Mouse (Mus musculus): ENCODE measurements at regions not wholly inside any gene's neighbourhood (a gene's known extent, or its start where the extent isn't known, plus 50 kb on each side); places are given as distances from the start of the nearest gene placed in this dataset.
"Not testable (repeated sequence)": the region's sequence is repeated elsewhere in the genome, so short reads cannot be mapped to it uniquely, and the experiment has no call there.

- Histone ChIP-seq H3K4me3 (ENCODE audit: control insufficient read depth, insufficient read depth, low read length) (no peak overlapping the region), H3K36me3 (ENCODE audit: control insufficient read depth, insufficient read depth, low read length) (no peaks in the 10 kb centered on the region), H3K27me3 (ENCODE audit: control insufficient read depth, insufficient read depth, low read length) (no peaks in the 10 kb centered on the region), H3K27ac (ENCODE audit: control insufficient read depth, insufficient read depth, low read length) (no peak overlapping the region), H3K4me1 (replicated peaks; ENCODE audit: control insufficient read depth, insufficient read depth, low read length) (no peaks in the 10 kb centered on the region)
- TF ChIP-seq POLR2A (IDR thresholded peaks at IDR 0.05; ENCODE audit: control insufficient read depth, extremely low read depth, insufficient read depth, low read length, poor library complexity) (no peak), CTCF (IDR thresholded peaks at IDR 0.05; ENCODE audit: borderline replicate concordance, control insufficient read depth, extremely low read depth, insufficient read depth, low read length, poor library complexity) (no peak)
- DNase-seq, result no peak
- 71% methylated on average over 1 of the region's 1 CpGs for WGBS
Measured at GRCm38 (mm10) chr7:73827549-73827948, 87.4 kb downstream of the Fam174b start.

GRCm38 (mm10) chr7:73830581-73830980 lies 90.5 kb downstream of the Fam174b start:
- H3K4me1 ChIP-seq (replicated peaks; ENCODE audit: control insufficient read depth, insufficient read depth, low read length), result no peaks in the 10 kb centered on the region
- H3K27ac ChIP-seq (ENCODE audit: control insufficient read depth, insufficient read depth, low read length), result no peak overlapping the region
- H3K36me3 ChIP-seq (ENCODE audit: control insufficient read depth, insufficient read depth, low read length), result no peaks in the 10 kb centered on the region
- no peak overlapping the region for H3K4me3 ChIP-seq (ENCODE audit: control insufficient read depth, insufficient read depth, low read length)
- 79% methylated on average over 6 of the region's 6 CpGs for whole genome bisulfite sequencing
- H3K27me3 ChIP-seq (ENCODE audit: control insufficient read depth, insufficient read depth, low read length), result no peaks in the 10 kb centered on the region
- TF ChIP-seq CTCF (IDR thresholded peaks at IDR 0.05; ENCODE audit: borderline replicate concordance, control insufficient read depth, extremely low read depth, insufficient read depth, low read length, poor library complexity) (no peak), POLR2A (IDR thresholded peaks at IDR 0.05; ENCODE audit: control insufficient read depth, extremely low read depth, insufficient read depth, low read length, poor library complexity) (no peak)
- no peak for DNase-seq

GRCm38 (mm10) chr7:73840381-73840780 lies 100.3 kb downstream of the Fam174b start:
- WGBS, result 85% methylated on average over 3 of the region's 3 CpGs
- DNase-seq, result no peak
- TF ChIP-seq CTCF (IDR thresholded peaks at IDR 0.05; ENCODE audit: borderline replicate concordance, control insufficient read depth, extremely low read depth, insufficient read depth, low read length, poor library complexity) (no peak), POLR2A (IDR thresholded peaks at IDR 0.05; ENCODE audit: control insufficient read depth, extremely low read depth, insufficient read depth, low read length, poor library complexity) (no peak)

GRCm38 (mm10) chr7:73852184-73852583 lies 112.1 kb downstream of the Fam174b start:
- Histone ChIP-seq H3K4me3 (ENCODE audit: control insufficient read depth, insufficient read depth, low read length) (no peak overlapping the region), H3K4me1 (replicated peaks; ENCODE audit: control insufficient read depth, insufficient read depth, low read length) (no peaks in the 10 kb centered on the region), H3K27me3 (ENCODE audit: control insufficient read depth, insufficient read depth, low read length) (no peaks in the 10 kb centered on the region), H3K36me3 (ENCODE audit: control insufficient read depth, insufficient read depth, low read length) (no peaks in the 10 kb centered on the region), H3K27ac (ENCODE audit: control insufficient read depth, insufficient read depth, low read length) (no peak overlapping the region)
- DNase-seq, result no peak
- TF ChIP-seq CTCF (IDR thresholded peaks at IDR 0.05; ENCODE audit: borderline replicate concordance, control insufficient read depth, extremely low read depth, insufficient read depth, low read length, poor library complexity) (no peak), POLR2A (IDR thresholded peaks at IDR 0.05; ENCODE audit: control insufficient read depth, extremely low read depth, insufficient read depth, low read length, poor library complexity) (no peak)
- WGBS, result 67% methylated on average over 9 of the region's 9 CpGs

More at GRCm38 (mm10) chr7:73840381-73840780, 100.3 kb downstream of the Fam174b start:
- no peaks in the 10 kb centered on the region for H3K36me3 ChIP-seq (ENCODE audit: control insufficient read depth, insufficient read depth, low read length)
- no peak overlapping the region for H3K27ac ChIP-seq (ENCODE audit: control insufficient read depth, insufficient read depth, low read length)
- no peak overlapping the region for H3K4me3 ChIP-seq (ENCODE audit: control insufficient read depth, insufficient read depth, low read length)
- H3K4me1 ChIP-seq (replicated peaks; ENCODE audit: control insufficient read depth, insufficient read depth, low read length), result no peaks in the 10 kb centered on the region
- no peaks in the 10 kb centered on the region for H3K27me3 ChIP-seq (ENCODE audit: control insufficient read depth, insufficient read depth, low read length)

- H3K36me3 ChIP-seq (ENCODE audit: control insufficient read depth, insufficient read depth, low read length); H3K27ac ChIP-seq (ENCODE audit: control insufficient read depth, insufficient read depth, low read length); H3K27me3 ChIP-seq (ENCODE audit: control insufficient read depth, insufficient read depth, low read length); H3K4me1 ChIP-seq (replicated peaks; ENCODE audit: control insufficient read depth, insufficient read depth, low read length); DNase-seq; H3K4me3 ChIP-seq (ENCODE audit: control insufficient read depth, insufficient read depth, low read length): not testable (repeated sequence)
- WGBS, result 81% methylated on average over 3 of the region's 3 CpGs
Measured at GRCm38 (mm10) chr7:73853296-73853950, 113.3 kb downstream of the Fam174b start.

- Histone ChIP-seq H3K27ac (ENCODE audit: control insufficient read depth, insufficient read depth, low read length) (no peak overlapping the region), H3K4me3 (ENCODE audit: control insufficient read depth, insufficient read depth, low read length) (no peak overlapping the region), H3K4me1 (replicated peaks; ENCODE audit: control insufficient read depth, insufficient read depth, low read length) (no peaks in the 10 kb centered on the region), H3K36me3 (ENCODE audit: control insufficient read depth, insufficient read depth, low read length) (no peaks in the 10 kb centered on the region), H3K27me3 (ENCODE audit: control insufficient read depth, insufficient read depth, low read length) (no peaks in the 10 kb centered on the region)
- DNase-seq, result peak; percentile 8
- WGBS, result 38% methylated on average over 4 of the region's 4 CpGs
- TF ChIP-seq CTCF (IDR thresholded peaks at IDR 0.05; ENCODE audit: borderline replicate concordance, control insufficient read depth, extremely low read depth, insufficient read depth, low read length, poor library complexity) (peak; percentile 55; the same call in 1 of the 2 replicates), POLR2A (IDR thresholded peaks at IDR 0.05; ENCODE audit: control insufficient read depth, extremely low read depth, insufficient read depth, low read length, poor library complexity) (no peak)
Measured at GRCm38 (mm10) chr7:73855489-73855888, 115.4 kb downstream of the Fam174b start.

GRCm38 (mm10) chr7:73856908-73857307 lies 116.8 kb downstream of the Fam174b start:
- no peak overlapping the region for H3K4me3 ChIP-seq (ENCODE audit: control insufficient read depth, insufficient read depth, low read length)
- DNase-seq, result no peak
- H3K4me1 ChIP-seq (replicated peaks; ENCODE audit: control insufficient read depth, insufficient read depth, low read length), result no peaks in the 10 kb centered on the region
- 83% methylated on average over 6 of the region's 6 CpGs for WGBS
- no peaks in the 10 kb centered on the region for H3K27me3 ChIP-seq (ENCODE audit: control insufficient read depth, insufficient read depth, low read length)
- no peak overlapping the region for H3K27ac ChIP-seq (ENCODE audit: control insufficient read depth, insufficient read depth, low read length)
- TF ChIP-seq POLR2A (IDR thresholded peaks at IDR 0.05; ENCODE audit: control insufficient read depth, extremely low read depth, insufficient read depth, low read length, poor library complexity) (no peak), CTCF (IDR thresholded peaks at IDR 0.05; ENCODE audit: borderline replicate concordance, control insufficient read depth, extremely low read depth, insufficient read depth, low read length, poor library complexity) (no peak)
- H3K36me3 ChIP-seq (ENCODE audit: control insufficient read depth, insufficient read depth, low read length), result no peaks in the 10 kb centered on the region
